Mouse (Mus musculus) testis, adult 2 months (tissue): ENCODE results near the gene Triml2.

Experiments used
- CTCF ChIP-seq: fragments of 200-500 bp; IDR thresholded peaks from 2 replicates; pipeline ENCODE4 v1.5.1; 2012; ENCODE audit warnings: low read depth, mild to moderate bottlenecking, inconsistent platforms, low read length, moderate library complexity; ENCODE audit not compliant: control insufficient read depth, insufficient read depth, insufficient replicate concordance
- POLR2A ChIP-seq: fragments of 200-500 bp; IDR thresholded peaks from 2 replicates; pipeline ENCODE4 v1.6.1; 2012; ENCODE audit warnings: low read depth, mild to moderate bottlenecking, inconsistent platforms, low read length, moderate library complexity; ENCODE audit not compliant: control insufficient read depth

GRCm38 (mm10) chr8:43180054-43180690, at the start of gene Triml2:
- TF ChIP-seq POLR2A (no peak), CTCF (no peak)
